Mouse (Mus musculus) myocyte (in vitro differentiated cells): ENCODE measurements around the gene Dnah6.

Experiments
- CEBPB ChIP-seq: IDR thresholded peaks from 2 replicates; pipeline ENCODE4 v1.6.1; 2011; ENCODE audit warnings: mild to moderate bottlenecking, moderate library complexity; ENCODE audit not compliant: poor library complexity, insufficient read depth, severe bottlenecking
- E2F4 ChIP-seq: IDR thresholded peaks from one replicate; pipeline ENCODE4 v1.6.1; 2011; ENCODE audit warnings: mild to moderate bottlenecking, control low read depth, moderate library complexity; ENCODE audit not compliant: insufficient read depth
- MAX ChIP-seq: IDR thresholded peaks from one replicate; pipeline ENCODE4 v1.6.1; 2011; ENCODE audit warnings: low read depth, mild to moderate bottlenecking, control low read depth
- MYOD1 ChIP-seq, 3 experiments: IDR thresholded peaks; one replicate each; pipeline ENCODE4 v1.6.1; 2011; ENCODE audit warnings: control low read depth in 2 of 3, low read depth in 2 of 3, mild to moderate bottlenecking in 2 of 3, moderate library complexity in 1 of 3; ENCODE audit not compliant: insufficient read length in 2 of 3, control insufficient read depth in 1 of 3
- MYOG ChIP-seq, 3 experiments: IDR thresholded peaks; one replicate each; pipeline ENCODE4 v1.6.1; 2011; ENCODE audit warnings: control low read depth in 2 of 3, low read depth in 2 of 3, mild to moderate bottlenecking in 2 of 3; ENCODE audit not compliant: insufficient read length in 2 of 3, control insufficient read depth in 1 of 3, insufficient read depth in 1 of 3
- POLR2A ChIP-seq: IDR thresholded peaks from one replicate; pipeline ENCODE4 v1.6.1; 2011; ENCODE audit warnings: low read depth, mild to moderate bottlenecking, control low read depth, moderate library complexity; ENCODE audit not compliant: insufficient read length
- POLR2AphosphoS2 ChIP-seq: IDR thresholded peaks from one replicate; pipeline ENCODE4 v1.6.1; 2011; ENCODE audit warnings: low read depth, control low read depth; ENCODE audit not compliant: insufficient read length
- REST ChIP-seq: IDR thresholded peaks from one replicate; pipeline ENCODE4 v1.6.1; 2011; ENCODE audit warnings: mild to moderate bottlenecking, control low read depth, moderate library complexity; ENCODE audit not compliant: insufficient read depth, insufficient read length
- SRF ChIP-seq: IDR thresholded peaks from one replicate; pipeline ENCODE4 v1.6.1; 2011; ENCODE audit warnings: low read depth; ENCODE audit not compliant: control insufficient read depth, insufficient read length
- TCF12 ChIP-seq: IDR thresholded peaks from one replicate; pipeline ENCODE4 v1.6.1; 2011; ENCODE audit warnings: mild to moderate bottlenecking, control low read depth; ENCODE audit not compliant: poor library complexity, insufficient read depth, severe bottlenecking
- TCF3 ChIP-seq: IDR thresholded peaks from one replicate; pipeline ENCODE4 v1.6.1; 2011; ENCODE audit warnings: low read depth, control low read depth; ENCODE audit not compliant: insufficient read length
- USF1 ChIP-seq: IDR thresholded peaks from one replicate; pipeline ENCODE4 v1.6.1; 2011; ENCODE audit warnings: low read depth, mild to moderate bottlenecking, control low read depth, moderate library complexity

- TF ChIP-seq MAX = no peak
- TF ChIP-seq USF1 = no peak
- no peak for TF ChIP-seq POLR2A
- TF ChIP-seq TCF12 = no peak
- TF ChIP-seq REST = no peak
- TF ChIP-seq CEBPB = no peak
- TF ChIP-seq TCF3 = no peak
- TF ChIP-seq POLR2AphosphoS2 = no peak
- TF ChIP-seq MYOG (IDR thresholded peaks at IDR 0.05; ENCODE audit: control insufficient read depth in 1 of 3, insufficient read depth in 1 of 3, insufficient read length in 2 of 3, low read depth in 2 of 3) = no peak
- TF ChIP-seq MYOD1 (IDR thresholded peaks at IDR 0.05; ENCODE audit: control insufficient read depth in 1 of 3, insufficient read length in 2 of 3, low read depth in 2 of 3) = no peak
- no peak for TF ChIP-seq SRF
- TF ChIP-seq E2F4 = no peak
These were observed 208.5 kb downstream of the Dnah6 start for GRCm38 (mm10) chr6:73012931-73013330.
